Mouse (Mus musculus): ENCODE measurements around the gene Sf3a2.

GRCm38 (mm10) chr10:80841685-80842084 lies 43.7 kb downstream of the Sf3a2 start:
- TF ChIP-seq CTCF (IDR thresholded peaks at IDR 0.05; ENCODE audit: borderline replicate concordance, extremely low read depth, insufficient read depth, insufficient read length) (no peak), POLR2A (IDR thresholded peaks at IDR 0.05; ENCODE audit: borderline replicate concordance, extremely low read depth, insufficient read depth, insufficient read length, poor library complexity, severe bottlenecking) (no peak)

All from brain, embryonic 14.5 days (tissue).